Mouse (Mus musculus) midbrain, postnatal 0 days (tissue): ENCODE results near the gene Usp35. TPM values are rescaled to one million over a fixed set of nuclear protein-coding genes. Genes with fewer than 3 reads are reported as not detected.

Experiments used
- ATAC-seq: fragments of 200-750 bp; cut with Nextera tagmentation; 2 replicates; pipeline ENCODE4 v1.8.0; 2017; ENCODE audit warnings: moderate number of reproducible peaks, mild to moderate bottlenecking, moderate TSS enrichment, moderate library complexity; ENCODE audit not compliant: low FRiP score
- DNase-seq: peaks from one replicate; pipeline ENCODE4 v3.0.0-alpha.2; 2015; ENCODE audit warnings: low spot score
- H3K27ac ChIP-seq: fragments of 300-500 bp; sonication (generic); 2 replicates; pipeline ENCODE4 v1.5.1; 2014; ENCODE audit warnings: low read depth, mild to moderate bottlenecking, low read length, mixed read lengths
- H3K27me3 ChIP-seq: fragments of 300-500 bp; sonication (generic); 2 replicates; pipeline ENCODE4 v1.6.1; 2014; ENCODE audit warnings: low read length, control low read depth, mixed read lengths; ENCODE audit not compliant: insufficient read depth
- H3K36me3 ChIP-seq: fragments of 300-500 bp; sonication (generic); 2 replicates; pipeline ENCODE4 v1.6.1; 2014; ENCODE audit warnings: low read length, control low read depth, mixed read lengths; ENCODE audit not compliant: insufficient read depth
- H3K4me1 ChIP-seq: fragments of 300-500 bp; sonication (generic); 2 replicates; pipeline ENCODE4 v1.6.1; 2014; ENCODE audit warnings: mild to moderate bottlenecking, control low read depth, antibody characterized with exemption, low read length, mixed read lengths; ENCODE audit not compliant: insufficient read depth
- H3K4me2 ChIP-seq: fragments of 300-500 bp; sonication (generic); 2 replicates; pipeline ENCODE4 v1.6.1; 2014; ENCODE audit warnings: low read depth, mild to moderate bottlenecking, low read length, mixed read lengths; ENCODE audit not compliant: poor library complexity, severe bottlenecking
- H3K4me3 ChIP-seq: fragments of 300-500 bp; sonication (generic); 2 replicates; pipeline ENCODE4 v1.5.1; 2014; ENCODE audit warnings: low read depth, mild to moderate bottlenecking, low read length, moderate library complexity
- H3K9ac ChIP-seq: fragments of 300-500 bp; sonication (generic); replicated peaks from 2 replicates; pipeline ENCODE4 v1.6.1; 2014; ENCODE audit warnings: mild to moderate bottlenecking, low read length, moderate library complexity, mixed read lengths; ENCODE audit not compliant: poor library complexity, severe bottlenecking
- H3K9me3 ChIP-seq: fragments of 300-500 bp; sonication (generic); 2 replicates; pipeline ENCODE4 v1.6.1; 2016; ENCODE audit warnings: low read length, control low read depth
- CTCF ChIP-seq: IDR thresholded peaks from 2 replicates; pipeline ENCODE4 v1.5.1; 2016; ENCODE audit warnings: antibody characterized with exemption, mild to moderate bottlenecking
- WGBS: fragments of 180-500 bp; shearing (Covaris S2); extraction: QIAGEN DNeasy Blood & Tissue Kit; methylation state at CpG from one replicate; pipeline ENCODE4 v1.1.7; 2014; 5-methylcytosine and 5-hydroxymethylcytosine counted together
- polyA plus RNA-seq: library from polyadenylated mRNA; unstranded; fragments of >200 nt; fragmentation: Nextera tagmentation; extraction: Ambion mirVana; gene quantifications from 2 replicates; pipeline ENCODE4 v1.2.1, GENCODE M21; 2015
- total RNA-seq: library from RNA; depleted of rRNA; stranded (reverse); fragments of >200 nt; gene quantifications from 2 replicates; pipeline ENCODE4 v1.2.3, GENCODE M21; 2014

Usp35 gene
- total and polyA plus RNA-seq, 2 experiments from 2014 or later: 2.9 to 13.4 TPM

DNA sequence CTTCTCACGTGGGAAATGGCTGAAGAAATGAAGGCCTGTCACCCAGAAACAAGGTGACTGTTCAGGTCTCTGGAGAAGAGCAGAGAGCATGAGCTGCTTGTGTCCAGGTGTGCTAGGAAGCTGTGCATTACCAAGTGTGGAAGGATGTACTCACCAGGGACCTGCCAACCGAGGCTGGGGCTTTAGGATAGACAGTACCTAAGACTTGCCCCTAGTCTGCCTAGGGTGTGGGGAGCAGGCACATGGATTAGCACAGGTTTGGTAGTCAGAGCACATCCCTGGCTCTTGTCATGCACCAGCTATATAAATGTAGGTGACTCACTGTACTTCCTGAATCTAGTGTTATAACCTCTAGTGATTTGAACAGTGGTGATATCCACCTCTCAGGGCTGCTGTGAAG is 28.2 kb downstream of the Usp35 start:
- Histone ChIP-seq H3K9ac (no peak overlapping the region), H3K36me3 (peaks cover 68% of the 10 kb centered on the region)
- no peak for ATAC-seq

DNA sequence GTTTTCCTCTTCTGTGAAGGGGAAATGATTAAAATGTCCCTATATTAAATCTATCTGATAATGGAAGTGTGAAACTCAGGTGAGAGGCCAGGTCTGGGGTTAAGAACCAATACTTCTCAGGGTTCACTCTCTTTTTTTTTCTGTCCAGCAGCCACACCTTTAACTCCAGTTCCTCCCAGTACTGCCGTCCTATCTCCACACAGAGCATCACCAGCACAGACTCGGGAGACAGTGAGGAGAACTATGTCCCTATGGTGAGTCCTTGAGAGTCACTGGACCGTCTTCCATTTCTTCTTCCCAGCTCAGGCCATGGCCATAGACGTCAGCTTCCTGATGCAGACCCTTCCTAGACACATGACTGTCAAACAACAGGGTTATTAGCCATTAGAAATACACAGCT is 28.9 kb downstream of the Usp35 start:
- 86% methylated on average over 4 of the region's 4 CpGs for WGBS
- DNase-seq: no peak
- no peaks in the 10 kb centered on the region for H3K4me1 ChIP-seq
- no peaks in the 10 kb centered on the region for H3K9me3 ChIP-seq
- H3K4me2 ChIP-seq: no peak overlapping the region
- H3K27ac ChIP-seq: no peak overlapping the region
- no peak for ATAC-seq
- no peak overlapping the region for H3K4me3 ChIP-seq
- no peak overlapping the region for H3K9ac ChIP-seq
- H3K27me3 ChIP-seq: no peaks in the 10 kb centered on the region
- peaks cover 62% of the 10 kb centered on the region for H3K36me3 ChIP-seq
- no peak for TF ChIP-seq CTCF

More for the DNA sequence above, 28.2 kb downstream of the Usp35 start:
- H3K4me3 ChIP-seq: no peak overlapping the region
- no peak overlapping the region for H3K4me2 ChIP-seq
- H3K4me1 ChIP-seq: no peaks in the 10 kb centered on the region
- no peaks in the 10 kb centered on the region for H3K9me3 ChIP-seq
- TF ChIP-seq CTCF: no peak
- no peak overlapping the region for H3K27ac ChIP-seq
- no peak for DNase-seq
- H3K27me3 ChIP-seq: no peaks in the 10 kb centered on the region
- WGBS: 82% methylated on average over 2 of the region's 2 CpGs

DNA sequence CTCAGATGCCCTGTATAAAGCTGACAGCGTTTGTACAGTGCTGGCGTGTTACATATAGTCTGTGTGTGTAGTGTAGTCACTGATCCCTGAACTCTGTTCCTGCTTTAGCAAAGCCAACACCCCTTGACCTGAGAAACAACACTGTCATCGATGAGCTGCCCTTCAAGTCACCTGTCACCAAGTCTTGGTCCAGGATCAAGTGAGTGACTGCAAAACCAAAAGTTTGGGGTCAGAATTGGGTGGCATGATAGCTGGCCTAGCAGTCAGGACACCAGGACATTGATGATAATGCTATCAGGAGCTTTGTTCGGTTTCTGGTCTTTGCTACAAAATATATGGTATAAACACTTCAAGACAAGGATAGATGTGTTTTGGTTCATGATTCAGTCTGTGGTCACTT is 29.6 kb downstream of the Usp35 start:
- Histone ChIP-seq H3K4me3 (no peak overlapping the region), H3K27ac (no peak overlapping the region), H3K27me3 (no peaks in the 10 kb centered on the region), H3K4me1 (no peaks in the 10 kb centered on the region), H3K4me2 (no peak overlapping the region), H3K36me3 (peaks cover 60% of the 10 kb centered on the region), H3K9ac (0 out of 2 replicates have a peak overlapping the region, but pooled peaks have one; percentile 2), H3K9me3 (no peaks in the 10 kb centered on the region)
- no peak for TF ChIP-seq CTCF
- WGBS: 93% methylated on average over 4 of the region's 4 CpGs
- DNase-seq: no peak
- ATAC-seq: no peak

DNA sequence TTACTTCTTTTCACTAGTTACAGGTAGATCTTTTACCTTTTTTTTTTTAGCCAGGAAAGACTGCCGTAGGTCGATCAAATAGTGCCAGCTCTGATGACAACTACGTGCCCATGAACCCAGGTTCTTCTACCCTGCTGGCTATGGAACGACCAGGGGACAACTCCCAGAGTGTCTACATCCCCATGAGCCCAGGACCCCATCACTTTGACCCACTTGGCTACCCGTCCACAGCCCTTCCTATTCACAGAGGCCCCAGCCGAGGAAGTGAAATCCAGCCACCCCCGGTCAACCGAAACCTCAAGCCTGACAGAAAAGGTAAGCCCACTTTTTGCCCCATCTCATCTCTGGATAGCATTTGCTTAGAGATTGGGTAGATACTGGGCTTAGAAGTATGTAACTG is 30.5 kb downstream of the Usp35 start:
- no peak overlapping the region for H3K27ac ChIP-seq
- H3K4me1 ChIP-seq: no peaks in the 10 kb centered on the region
- no peak for ATAC-seq
- no peaks in the 10 kb centered on the region for H3K9me3 ChIP-seq
- no peaks in the 10 kb centered on the region for H3K27me3 ChIP-seq
- H3K36me3 ChIP-seq: peaks cover 55% of the 10 kb centered on the region
- no peak overlapping the region for H3K9ac ChIP-seq
- no peak for TF ChIP-seq CTCF
- no peak overlapping the region for H3K4me3 ChIP-seq
- no peak for DNase-seq
- H3K4me2 ChIP-seq: no peak overlapping the region
- WGBS: 79% methylated on average over 8 of the region's 8 CpGs

DNA sequence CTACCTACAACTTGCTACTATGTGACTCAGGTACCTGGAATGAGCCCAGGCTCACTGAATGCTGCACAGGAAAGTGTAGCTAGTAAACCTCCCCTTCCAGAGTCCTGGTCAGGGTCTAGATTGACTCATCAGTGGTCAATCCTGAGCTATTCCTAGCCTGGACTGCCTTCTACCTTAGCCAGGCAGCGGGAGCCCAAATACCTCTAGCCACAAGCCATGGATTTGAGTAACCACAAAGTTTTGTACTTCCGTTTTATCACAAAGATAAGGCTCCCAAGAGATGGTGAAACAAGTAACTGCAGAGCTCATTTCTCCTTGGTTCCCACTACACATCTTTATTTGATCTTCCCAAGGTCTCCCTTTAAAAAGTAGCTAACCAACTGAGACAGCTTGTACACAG is 30.9 kb downstream of the Usp35 start:
- WGBS: 91% methylated on average over 2 of the region's 2 CpGs
- no peak for DNase-seq
- Histone ChIP-seq H3K27ac (no peak overlapping the region), H3K4me3 (no peak overlapping the region), H3K9ac (no peak overlapping the region), H3K27me3 (no peaks in the 10 kb centered on the region), H3K9me3 (no peaks in the 10 kb centered on the region), H3K4me2 (no peak overlapping the region), H3K36me3 (peaks cover 51% of the 10 kb centered on the region), H3K4me1 (no peaks in the 10 kb centered on the region)
- TF ChIP-seq CTCF: no peak
- ATAC-seq: no peak

DNA sequence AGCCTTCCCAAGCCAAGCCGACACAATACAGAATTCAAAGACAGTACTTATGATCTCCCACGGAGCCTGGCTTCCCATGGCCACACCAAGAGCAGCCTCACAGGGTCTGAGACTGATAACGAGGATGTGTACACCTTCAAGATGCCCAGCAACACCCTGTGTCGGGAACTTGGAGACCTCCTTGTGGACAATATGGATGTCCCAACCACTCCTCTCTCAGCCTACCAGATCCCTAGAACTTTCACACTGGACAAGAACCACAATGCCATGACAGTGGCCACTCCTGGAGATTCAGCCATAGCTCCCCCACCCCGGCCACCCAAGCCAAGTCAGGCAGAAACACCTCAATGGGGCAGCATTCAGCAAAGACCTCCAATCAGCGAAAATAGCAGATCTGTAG is 32.9 kb downstream of the Usp35 start:
- H3K36me3 ChIP-seq: peaks cover 33% of the 10 kb centered on the region
- WGBS: 86% methylated on average over 6 of the region's 6 CpGs
- no peaks in the 10 kb centered on the region for H3K27me3 ChIP-seq
- H3K27ac ChIP-seq: no peak overlapping the region
- no peaks in the 10 kb centered on the region for H3K9me3 ChIP-seq
- H3K4me3 ChIP-seq: no peak overlapping the region
- no peak overlapping the region for H3K9ac ChIP-seq
- no peak overlapping the region for H3K4me2 ChIP-seq
- DNase-seq: no peak
- TF ChIP-seq CTCF: no peak
- H3K4me1 ChIP-seq: no peaks in the 10 kb centered on the region
- no peak for ATAC-seq

DNA sequence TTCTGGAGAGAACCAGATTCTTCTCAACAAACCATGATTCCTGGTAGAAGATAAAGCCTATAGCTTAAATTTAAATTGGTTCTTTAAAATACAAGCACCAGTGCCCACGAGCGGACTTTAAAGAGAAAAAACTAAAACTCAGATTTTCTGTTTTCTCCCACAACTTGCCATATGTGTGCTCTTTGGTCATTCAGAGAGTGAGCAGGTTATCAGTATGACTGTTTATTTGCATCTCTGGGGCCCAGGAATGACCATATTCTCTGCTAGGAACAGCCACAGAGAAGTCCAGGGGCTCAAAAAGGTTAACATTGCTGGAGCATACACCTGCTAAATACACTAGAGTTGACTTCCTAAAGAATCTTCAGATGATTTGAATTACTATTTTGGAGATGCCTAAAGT is 33.5 kb downstream of the Usp35 start:
- 93% methylated on average over 2 of the region's 2 CpGs for WGBS
- H3K9ac ChIP-seq: no peak overlapping the region
- no peak for TF ChIP-seq CTCF
- no peaks in the 10 kb centered on the region for H3K27me3 ChIP-seq
- no peak overlapping the region for H3K27ac ChIP-seq
- DNase-seq (no peak), ATAC-seq (no peak)
- no peaks in the 10 kb centered on the region for H3K9me3 ChIP-seq
- peaks cover 27% of the 10 kb centered on the region for H3K36me3 ChIP-seq
- H3K4me3 ChIP-seq: no peak overlapping the region
- no peak overlapping the region for H3K4me2 ChIP-seq
- no peaks in the 10 kb centered on the region for H3K4me1 ChIP-seq
